Mouse (Mus musculus): Measurements from ENCODE around the gene Acbd5. TPM values are rescaled to one million over a fixed set of nuclear protein-coding genes. Genes with fewer than 3 reads are reported as not detected.

Acbd5 gene
- total and polyA plus RNA-seq, 3 experiments = 6.3 to 6.5 TPM; not detected in 1

GRCm38 (mm10) chr2:23067552-23068369 lies at the start of gene Acbd5 (continued):
- peak; percentile 100 for TF ChIP-seq ELF1 (IDR thresholded peaks at IDR 0.05; ENCODE audit: low read depth, low read length)
- TF ChIP-seq ZC3H11A (IDR thresholded peaks at IDR 0.05; ENCODE audit: low read depth, low read length) = no peak
- peak; percentile 5; the same call in 1 of the 2 replicates for TF ChIP-seq USF1 (IDR thresholded peaks at IDR 0.05; ENCODE audit: low read depth, low read length)
- TF ChIP-seq POLR2AphosphoS5 (IDR thresholded peaks at IDR 0.05; ENCODE audit: borderline replicate concordance, low read depth, low read length) = peak; percentile 80; the same call in 1 of the 2 replicates
- no peak for TF ChIP-seq GATA1 (IDR thresholded peaks at IDR 0.05; ENCODE audit: low read depth, low read length)

GRCm38 (mm10) chr2:23019170-23019569 lies 48.8 kb upstream of the Acbd5 start:
- Histone ChIP-seq H3K4me1 (ENCODE audit: control insufficient read depth in 1 of 2, insufficient read depth in 2 of 2, low read length in 2 of 2) (peaks cover 4 to 8% of the 10 kb centered on the region in 2 experiments; a peak in 3 of 4 replicates), H3K9me3 (replicated peaks; ENCODE audit: insufficient read depth, low read length) (no peaks in the 10 kb centered on the region), H3K27me3 (ENCODE audit: control insufficient read depth in 1 of 2, insufficient read depth in 2 of 2, low read length in 2 of 2) (no peaks in the 10 kb centered on the region), H3K9ac (ENCODE audit: control insufficient read depth, low read depth, low read length, poor library complexity, severe bottlenecking) (no peak overlapping the region), H3K27ac (ENCODE audit: control insufficient read depth, low read depth, low read length) (no peak overlapping the region), H3K36me3 (ENCODE audit: control insufficient read depth in 1 of 2, insufficient read depth in 2 of 2, low read length in 2 of 2) (peaks cover 0 to 9% of the 10 kb centered on the region in 2 experiments; a peak in 2 of 4 replicates), H3K4me3 (ENCODE audit: control insufficient read depth in 1 of 2, insufficient read depth in 1 of 2, low read depth in 2 of 2, low read length in 2 of 2) (no peak overlapping the region), H3K79me2 (ENCODE audit: control insufficient read depth, insufficient read depth, low read length, poor library complexity) (peaks cover 28% of the 10 kb centered on the region)
- no peak for DNase-seq (ENCODE audit: low read depth, low spot score)
- TF ChIP-seq ZNF384 (IDR thresholded peaks at IDR 0.05; ENCODE audit: low read depth, low read length) = no peak
- no peak for TF ChIP-seq GATA1 (IDR thresholded peaks at IDR 0.05; ENCODE audit: low read depth, low read length)
- no peak for TF ChIP-seq JUND (IDR thresholded peaks at IDR 0.05; ENCODE audit: low read depth, low read length)
- no peak for TF ChIP-seq POLR2AphosphoS5 (IDR thresholded peaks at IDR 0.05; ENCODE audit: borderline replicate concordance, low read depth, low read length)
- TF ChIP-seq SIN3A (IDR thresholded peaks at IDR 0.05; ENCODE audit: low read length) = no peak
- no peak for TF ChIP-seq USF1 (IDR thresholded peaks at IDR 0.05; ENCODE audit: low read depth, low read length)
- no peak for TF ChIP-seq UBTF (IDR thresholded peaks at IDR 0.05; ENCODE audit: borderline replicate concordance, insufficient read depth, low read depth, low read length)
- TF ChIP-seq CTCF (IDR thresholded peaks at IDR 0.05 in 2 of 3, conservative IDR thresholded peaks at IDR 0.05 in 1 of 3; ENCODE audit: control insufficient read depth in 1 of 3, insufficient read depth in 1 of 3, low read depth in 2 of 3, low read length in 3 of 3, poor library complexity in 1 of 3, severe bottlenecking in 1 of 3) = no peak
- TF ChIP-seq KAT2A (conservative IDR thresholded peaks at IDR 0.05; ENCODE audit: low read depth, low read length) = no peak
- no peak for TF ChIP-seq ETS1 (IDR thresholded peaks at IDR 0.05; ENCODE audit: low read depth, low read length)
- TF ChIP-seq NELFE (IDR thresholded peaks at IDR 0.05; ENCODE audit: low read depth, low read length) = no peak
- no peak for TF ChIP-seq MYC (IDR thresholded peaks at IDR 0.05; ENCODE audit: low read depth, low read length)
- no peak for TF ChIP-seq NRF1 (IDR thresholded peaks at IDR 0.05; ENCODE audit: insufficient read depth, low read depth, low read length, poor library complexity, severe bottlenecking)
- TF ChIP-seq MYB (IDR thresholded peaks at IDR 0.05; ENCODE audit: low read depth, low read length) = no peak
- TF ChIP-seq EP300 (IDR thresholded peaks at IDR 0.05; ENCODE audit: low read depth in 1 of 2, low read length in 2 of 2) = no peak
- TF ChIP-seq ZKSCAN1 (IDR thresholded peaks at IDR 0.05; ENCODE audit: low read depth, low read length) = no peak
- no peak for TF ChIP-seq POLR2AphosphoS2 (IDR thresholded peaks at IDR 0.05; ENCODE audit: low read length)
- no peak for TF ChIP-seq ZC3H11A (IDR thresholded peaks at IDR 0.05; ENCODE audit: low read depth, low read length)
- no peak for TF ChIP-seq TBP (IDR thresholded peaks at IDR 0.05; ENCODE audit: low read depth, low read length)

Data from MEL (cell line).